Mouse (Mus musculus) WW6 (cell line): Measurements from ENCODE around the gene Arid1b.

Source experiments
- DNase-seq: peaks from one replicate; pipeline ENCODE4 v3.0.0-alpha.2; 2013; ENCODE audit warnings: low read depth, low spot score

Arid1b gene

DNA sequence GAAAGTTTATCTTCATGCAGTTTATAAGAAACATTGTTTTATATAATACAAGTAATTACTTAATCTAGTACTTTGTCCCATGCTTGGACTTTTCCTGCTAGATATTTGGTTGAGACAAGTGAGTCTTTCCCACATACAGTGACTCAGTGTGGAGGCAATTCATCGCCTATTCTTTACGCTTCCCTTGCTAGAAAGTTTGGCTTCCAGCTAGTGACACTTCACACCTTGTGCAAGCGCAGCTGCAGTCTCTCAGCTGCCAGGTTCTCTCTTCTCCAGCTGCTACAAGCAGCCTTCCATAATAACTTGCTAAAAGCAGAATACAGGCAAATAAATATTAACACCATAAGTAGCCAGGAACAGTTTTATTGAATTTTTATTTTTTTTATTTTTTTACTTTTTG is 279.6 kb downstream of the Arid1b start:
- no peak for DNase-seq

DNA sequence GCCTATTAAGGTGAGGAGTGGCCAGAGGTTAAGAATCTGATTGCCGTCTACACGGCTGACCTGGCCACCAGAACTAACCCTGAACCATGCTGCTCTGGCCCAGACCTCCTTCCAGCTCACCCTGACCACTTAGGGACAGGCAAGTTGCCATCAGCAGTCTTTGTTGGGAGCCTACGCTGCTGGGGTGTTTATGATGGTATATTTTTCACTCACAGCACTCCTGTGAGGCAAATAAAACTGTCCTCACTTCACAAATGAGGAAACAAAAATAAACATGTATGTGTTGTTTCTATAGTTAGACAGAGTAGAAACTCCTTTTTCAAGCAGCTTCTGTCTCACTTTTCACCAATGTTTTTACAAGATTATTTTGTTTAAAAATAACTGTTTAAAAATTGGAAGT is 280.3 kb downstream of the Arid1b start:
- no peak for DNase-seq

DNA sequence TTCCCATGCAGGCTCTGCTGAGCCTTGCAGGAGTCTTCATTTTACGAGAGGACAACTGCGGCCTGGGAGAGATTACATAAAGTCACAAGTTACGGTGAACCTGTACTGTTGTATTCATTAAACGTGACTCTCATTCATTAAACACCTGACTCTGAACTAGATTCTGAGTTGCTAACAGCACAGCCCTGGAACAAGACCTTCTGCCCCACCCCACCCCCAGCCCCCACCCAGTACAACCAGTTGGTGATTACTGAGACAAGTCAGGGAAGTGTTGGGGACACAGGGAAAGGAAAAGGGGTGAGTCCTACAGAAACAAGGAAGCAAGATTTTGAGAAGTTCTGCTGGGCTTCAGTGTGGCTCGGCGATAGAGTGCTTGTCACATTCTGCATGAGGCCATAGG is 281.6 kb downstream of the Arid1b start:
- DNase-seq = no peak

DNA sequence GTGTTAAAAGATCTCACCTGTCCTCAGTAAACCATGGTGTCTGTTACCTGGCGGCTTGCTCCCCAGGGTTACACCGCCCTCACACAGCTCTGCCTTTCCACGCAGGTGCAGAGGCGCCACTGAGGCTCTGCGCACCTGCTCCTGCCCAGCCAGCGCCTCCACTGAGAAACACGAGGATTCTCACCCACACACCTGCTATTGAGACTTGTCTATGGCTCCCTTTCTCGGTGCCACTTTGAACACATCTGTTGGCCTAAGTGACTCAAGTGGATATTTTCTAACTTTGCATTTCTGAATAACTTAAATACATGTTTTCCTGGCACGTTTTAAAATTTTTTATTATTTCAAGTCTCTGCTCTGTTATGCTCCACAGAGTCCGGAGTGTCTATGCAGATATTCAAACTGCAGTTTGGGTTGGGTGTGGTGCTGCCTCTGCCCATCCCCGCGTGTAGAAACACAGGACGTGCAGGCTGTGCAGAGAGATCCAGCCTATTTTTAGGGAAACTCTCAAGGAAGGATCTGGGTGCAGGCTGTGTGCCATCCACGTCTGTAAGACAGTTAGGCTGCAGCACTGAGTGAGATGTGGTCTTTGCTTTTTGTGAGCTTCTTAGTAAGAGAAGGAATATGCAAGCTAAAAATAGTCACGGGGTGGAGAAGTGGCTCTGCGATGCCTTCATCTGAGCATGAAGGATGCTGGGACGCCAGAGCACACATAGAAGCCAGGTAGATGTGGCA is 283.2 kb downstream of the Arid1b start:
- no peak for DNase-seq

DNA sequence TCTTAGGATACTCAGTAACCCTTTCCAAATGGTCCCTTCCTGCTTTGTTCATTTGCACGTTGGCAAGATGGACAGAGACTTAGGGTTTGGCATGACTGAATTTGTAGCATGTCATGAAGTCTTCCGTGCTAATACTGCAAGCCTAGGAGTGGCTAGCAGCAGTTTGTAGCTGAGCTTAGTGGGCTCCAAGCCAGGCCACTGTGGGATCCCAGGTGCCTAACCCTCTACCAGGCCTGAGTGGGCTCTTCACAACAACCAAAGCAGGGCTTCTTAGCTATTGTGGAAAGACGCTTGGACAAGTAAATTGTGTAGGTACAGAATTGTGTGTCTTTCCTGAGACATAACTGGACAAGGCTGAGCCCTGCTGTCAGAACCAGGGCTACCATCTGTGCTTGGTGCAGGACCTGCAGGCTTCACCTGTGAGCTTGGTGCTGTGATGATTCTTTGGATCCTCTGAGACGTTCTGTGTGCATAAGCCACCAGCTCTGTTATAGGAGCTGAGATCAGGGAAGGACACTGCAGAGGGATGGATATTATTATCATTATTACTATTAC is 286.4 kb downstream of the Arid1b start:
- DNase-seq = no peak

DNA sequence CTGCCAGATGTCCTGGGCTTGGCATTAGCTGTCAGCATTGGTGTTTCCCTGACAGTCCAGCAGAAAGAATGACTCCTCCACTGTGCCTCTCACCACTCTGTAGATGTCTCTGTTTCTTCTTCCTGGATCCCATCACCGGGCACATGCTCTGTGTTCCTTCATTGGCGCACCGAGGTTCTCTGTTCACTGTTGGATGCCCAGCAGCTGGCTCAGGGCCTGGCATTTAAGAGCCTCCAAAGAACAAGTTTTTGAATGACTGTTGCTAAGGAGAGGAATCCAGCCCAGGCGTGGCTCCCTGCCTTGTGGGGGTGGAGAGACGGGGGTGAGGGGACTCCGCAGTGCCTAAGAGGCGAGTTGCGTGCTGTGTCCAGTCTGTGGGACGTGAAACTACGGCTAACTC is 290.7 kb downstream of the Arid1b start:
- DNase-seq = no peak

DNA sequence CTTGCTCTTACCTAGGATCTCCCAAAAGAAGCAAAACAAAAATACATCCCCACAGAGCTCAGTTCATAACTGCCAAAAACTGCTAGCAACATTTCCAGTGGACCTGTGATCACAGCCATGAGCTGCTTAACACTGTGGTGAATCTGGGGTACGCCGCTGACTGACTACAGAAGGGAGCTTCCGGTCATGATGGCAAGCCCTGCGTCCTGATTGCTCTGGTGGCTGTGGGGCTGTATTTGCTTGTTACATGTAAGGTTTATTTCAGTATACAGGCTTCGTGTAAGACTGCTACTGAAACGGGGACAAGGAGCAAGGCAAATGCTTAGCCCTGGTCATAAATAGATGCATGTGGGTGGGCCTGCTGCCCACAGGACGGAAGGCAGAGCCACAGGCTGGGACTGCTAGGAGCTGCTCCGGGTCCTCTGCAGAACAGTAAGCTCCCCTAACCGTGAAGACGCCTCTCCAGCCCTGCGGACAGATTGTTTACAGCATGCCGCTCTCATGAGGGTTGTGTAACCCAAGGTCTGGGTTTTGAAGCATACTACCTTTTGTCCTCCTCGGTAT is 291.8 kb downstream of the Arid1b start:
- DNase-seq = no peak

DNA sequence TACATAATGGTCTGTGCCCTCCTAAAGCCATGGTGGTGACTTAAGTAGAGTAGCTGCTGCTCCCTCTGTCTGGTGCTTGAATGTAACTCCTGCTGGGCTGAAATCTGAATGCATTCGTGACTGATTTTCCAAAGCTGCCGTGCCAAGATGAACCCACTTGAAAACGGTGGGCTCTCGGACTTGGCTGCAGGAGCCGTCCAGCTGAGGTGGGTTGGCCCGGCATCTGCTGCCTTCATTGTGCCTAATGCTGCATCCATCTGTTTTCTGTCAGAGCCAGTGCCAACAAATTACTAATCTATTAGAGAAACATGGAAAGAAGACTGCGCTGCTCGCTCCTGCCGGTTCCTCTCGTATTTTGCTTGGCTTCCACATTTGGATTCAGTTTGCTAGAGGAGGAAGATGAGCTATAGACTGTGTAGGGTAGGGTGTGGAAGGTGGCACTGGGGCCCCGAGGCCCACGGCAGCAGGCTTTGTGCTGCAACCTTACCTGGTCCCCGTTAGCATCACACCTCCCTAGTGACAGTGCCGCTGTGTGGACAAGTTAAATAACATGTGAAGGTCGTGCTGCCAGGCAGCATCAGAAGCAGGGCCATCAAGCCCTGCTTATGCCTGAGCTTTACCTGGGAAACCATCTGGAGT is 292.6 kb downstream of the Arid1b start:
- no peak for DNase-seq

DNA sequence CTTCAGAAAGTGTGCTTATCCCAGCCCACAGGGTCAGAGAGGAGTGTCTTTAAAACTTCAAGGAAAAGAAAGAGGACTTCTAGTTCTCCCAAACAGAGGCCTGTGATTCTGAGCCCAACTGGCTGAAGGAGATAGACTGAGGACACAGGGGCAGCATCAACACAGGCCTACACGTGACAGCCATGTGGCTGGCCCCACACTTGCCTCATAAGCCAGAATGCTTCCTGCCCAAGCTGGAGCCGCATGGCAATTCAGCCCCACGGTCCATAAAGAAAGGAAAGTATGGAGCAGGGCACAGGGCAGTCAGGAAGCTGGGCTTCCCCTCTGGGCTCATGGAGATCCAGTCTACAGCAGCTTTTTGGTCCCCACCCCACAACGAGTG is 293.1 kb downstream of the Arid1b start:
- DNase-seq = no peak

DNA sequence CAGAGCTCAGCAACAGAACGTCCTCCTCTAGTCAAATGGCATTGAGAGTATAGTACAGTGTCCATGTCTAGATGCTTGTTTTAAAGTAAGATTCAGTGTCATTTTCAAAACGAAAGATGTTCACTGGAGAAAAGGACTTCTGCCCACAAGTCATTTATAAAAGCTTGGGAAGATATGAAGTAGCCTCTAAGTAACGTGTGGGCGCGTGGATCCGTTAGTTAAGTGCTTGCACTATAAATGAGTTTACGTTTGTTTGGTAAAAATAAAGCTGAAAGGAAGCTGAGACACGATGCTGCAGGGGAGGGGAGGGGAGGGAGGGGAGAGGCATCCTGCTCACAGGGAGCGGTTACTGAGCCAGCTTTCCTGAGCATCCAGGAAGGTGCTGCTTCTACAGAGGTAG is 293.5 kb downstream of the Arid1b start:
- no peak for DNase-seq

DNA sequence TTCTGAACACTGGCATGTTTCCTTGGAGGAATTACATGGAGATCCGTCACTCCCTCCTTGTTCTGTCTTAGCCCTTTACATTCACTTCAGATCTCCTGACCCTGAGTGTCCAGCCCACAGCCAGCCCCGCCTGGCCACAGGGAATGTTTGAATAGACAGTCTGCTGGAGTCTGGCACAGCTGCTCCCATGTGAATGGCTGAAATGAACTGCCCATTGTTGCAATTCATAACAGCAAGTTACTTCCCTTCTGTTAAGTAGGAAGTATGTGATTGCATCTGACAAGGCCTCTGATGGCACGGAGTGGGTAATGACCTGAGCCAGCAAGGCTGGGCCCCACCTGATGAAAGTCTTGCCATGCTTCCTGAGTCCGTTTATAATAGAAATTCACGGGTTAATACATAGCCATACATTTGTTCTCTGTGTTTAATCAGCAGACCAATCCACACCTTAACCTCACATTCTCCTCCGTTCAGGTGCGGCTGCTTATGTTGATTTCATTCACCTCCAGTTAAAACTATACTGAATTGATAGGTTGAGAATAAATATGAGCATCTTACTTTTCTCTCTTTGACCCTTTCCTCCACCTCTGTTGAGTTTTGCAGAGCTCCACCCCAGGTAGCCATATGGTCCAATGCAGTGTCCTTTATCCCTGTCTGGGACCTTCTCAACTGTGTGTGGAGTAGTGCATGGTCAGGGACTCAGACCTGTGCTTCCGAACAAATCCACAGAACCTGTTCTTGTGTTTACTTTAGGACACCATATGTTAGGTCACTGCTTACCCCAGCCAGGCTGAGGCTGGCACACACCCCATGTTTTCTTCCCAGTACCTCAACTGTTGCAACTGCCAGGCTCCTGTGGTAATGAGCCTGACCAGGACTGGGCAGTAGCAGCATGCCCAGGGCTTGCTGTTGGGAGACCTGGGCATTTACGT is 299.8 kb downstream of the Arid1b start:
- no peak for DNase-seq

DNA sequence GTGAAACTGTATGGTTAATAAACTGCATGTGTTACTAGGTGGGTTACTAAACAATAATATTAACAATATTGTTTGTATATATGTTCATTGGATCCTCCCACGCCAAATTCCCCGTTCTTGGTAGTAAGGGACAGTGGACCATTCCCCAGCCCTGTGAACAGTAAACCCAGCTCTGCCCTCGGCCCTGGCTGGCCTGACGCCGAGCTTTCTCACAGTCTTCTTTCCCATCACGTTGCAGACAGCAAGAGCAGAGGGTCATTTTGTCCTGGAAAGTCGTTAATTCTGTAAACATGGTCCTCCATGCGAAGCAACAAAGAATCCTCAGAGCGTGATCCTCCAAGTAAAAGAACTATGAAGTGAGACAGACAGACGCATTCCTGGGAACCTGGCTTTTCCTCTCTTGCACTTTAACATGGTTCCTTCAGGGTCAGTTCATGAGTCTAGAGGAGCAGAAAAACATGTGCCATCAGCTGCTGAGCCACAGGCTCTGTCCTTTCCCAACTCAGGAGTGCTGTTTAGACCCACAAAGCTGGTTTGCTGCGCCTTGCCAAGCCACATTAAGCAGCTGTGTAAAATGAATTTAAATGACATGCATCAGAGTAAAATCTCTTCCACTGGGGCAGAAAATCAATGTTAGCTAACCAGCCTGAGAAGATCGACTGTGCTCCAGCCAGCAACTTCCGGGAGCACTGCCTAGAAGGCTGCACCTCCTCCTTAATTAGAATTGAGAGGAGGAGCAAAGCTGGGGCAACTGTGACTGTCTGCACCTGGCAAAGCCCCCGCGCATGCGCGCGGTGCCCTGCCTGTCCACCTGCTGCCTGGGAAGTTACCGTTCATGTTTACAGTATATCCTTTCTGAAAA is 301.2 kb downstream of the Arid1b start:
- peak; percentile 22 for DNase-seq

DNA sequence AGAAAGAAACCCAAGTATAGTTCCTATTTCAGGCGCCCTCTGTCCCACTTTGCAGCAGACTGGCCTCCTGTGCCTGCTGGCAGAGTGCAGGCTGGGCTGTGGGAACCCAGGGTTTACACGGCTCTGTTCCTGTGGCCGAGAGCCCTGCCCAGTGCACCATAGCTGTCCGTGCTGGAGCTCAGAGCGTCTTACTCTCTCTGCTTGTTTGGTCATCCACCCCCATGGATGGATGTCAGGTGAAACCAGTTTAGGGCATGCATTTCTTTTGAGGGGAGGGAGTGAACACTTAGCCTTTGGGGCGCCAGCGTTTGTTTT is 301.8 kb downstream of the Arid1b start:
- DNase-seq = no peak

DNA sequence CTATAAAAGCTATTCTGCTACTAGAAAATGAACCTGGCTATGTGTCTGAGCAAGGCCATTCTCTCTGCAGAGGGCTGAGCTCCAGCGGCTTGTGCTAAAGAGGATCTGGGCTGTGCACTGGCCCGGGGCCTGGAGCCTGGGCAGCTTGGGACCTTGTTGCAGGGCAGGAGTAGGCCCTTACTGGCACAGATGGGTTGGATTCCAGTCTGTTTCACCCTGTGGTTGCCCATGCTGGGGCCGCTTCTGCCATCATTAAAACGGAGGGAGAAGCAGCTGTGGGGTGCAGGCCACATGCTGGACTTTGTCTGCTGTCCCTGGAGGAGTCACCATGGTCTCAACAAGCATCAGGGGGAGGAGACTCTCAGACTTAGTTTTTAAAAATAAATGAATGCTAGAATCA is 303.4 kb downstream of the Arid1b start:
- no peak for DNase-seq

DNA sequence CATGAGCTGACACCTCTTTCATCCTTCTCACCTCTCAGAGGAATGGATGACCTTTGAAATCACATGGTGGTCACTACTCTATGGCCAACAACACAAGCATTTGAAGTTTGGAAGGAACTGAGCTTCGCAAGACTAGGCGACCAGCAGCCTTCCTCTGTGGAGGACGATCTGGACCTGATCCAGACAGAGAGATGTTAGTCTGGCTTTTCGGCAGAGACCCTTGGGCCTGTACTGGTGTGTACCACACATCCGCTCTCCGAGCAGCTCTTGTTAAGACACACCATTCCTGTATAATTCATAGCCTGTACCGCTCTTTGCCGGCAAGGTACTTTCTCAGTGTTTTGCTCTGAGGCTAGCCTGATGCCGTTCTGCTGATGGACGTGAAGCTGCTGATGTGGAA is 303.9 kb downstream of the Arid1b start:
- DNase-seq = no peak

DNA sequence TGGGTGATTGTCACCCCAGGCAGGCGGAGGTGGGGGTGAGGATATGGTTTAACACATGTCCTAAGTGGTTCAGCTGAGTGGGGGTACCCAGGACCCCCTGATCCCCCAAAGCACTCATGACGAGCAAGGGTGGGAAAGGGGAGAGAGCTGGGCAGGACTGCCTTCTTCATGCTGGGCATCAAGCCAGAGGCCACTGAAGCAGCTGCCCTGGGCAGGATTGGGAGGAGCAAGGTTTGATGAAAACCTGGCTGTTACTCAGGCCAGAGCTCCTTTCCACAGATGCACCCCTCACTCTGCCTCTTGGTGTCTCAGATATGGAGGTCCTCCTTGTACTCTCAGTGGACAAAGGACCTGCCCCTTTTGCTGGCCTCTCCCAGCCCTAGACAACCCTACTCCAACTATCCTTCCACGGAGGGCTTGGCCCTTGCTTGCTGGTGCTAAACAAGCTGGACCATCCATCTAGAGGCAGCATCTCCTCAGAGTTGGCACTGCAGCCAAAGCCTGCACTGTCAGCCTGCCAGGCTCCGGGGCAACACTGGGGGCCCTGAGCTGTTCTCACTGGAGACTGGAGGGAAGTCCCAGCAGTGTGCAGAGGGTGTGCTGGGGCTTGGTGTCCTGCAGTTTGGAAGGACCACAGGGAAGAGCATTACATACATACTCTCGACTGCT is 304.9 kb downstream of the Arid1b start:
- no peak for DNase-seq

DNA sequence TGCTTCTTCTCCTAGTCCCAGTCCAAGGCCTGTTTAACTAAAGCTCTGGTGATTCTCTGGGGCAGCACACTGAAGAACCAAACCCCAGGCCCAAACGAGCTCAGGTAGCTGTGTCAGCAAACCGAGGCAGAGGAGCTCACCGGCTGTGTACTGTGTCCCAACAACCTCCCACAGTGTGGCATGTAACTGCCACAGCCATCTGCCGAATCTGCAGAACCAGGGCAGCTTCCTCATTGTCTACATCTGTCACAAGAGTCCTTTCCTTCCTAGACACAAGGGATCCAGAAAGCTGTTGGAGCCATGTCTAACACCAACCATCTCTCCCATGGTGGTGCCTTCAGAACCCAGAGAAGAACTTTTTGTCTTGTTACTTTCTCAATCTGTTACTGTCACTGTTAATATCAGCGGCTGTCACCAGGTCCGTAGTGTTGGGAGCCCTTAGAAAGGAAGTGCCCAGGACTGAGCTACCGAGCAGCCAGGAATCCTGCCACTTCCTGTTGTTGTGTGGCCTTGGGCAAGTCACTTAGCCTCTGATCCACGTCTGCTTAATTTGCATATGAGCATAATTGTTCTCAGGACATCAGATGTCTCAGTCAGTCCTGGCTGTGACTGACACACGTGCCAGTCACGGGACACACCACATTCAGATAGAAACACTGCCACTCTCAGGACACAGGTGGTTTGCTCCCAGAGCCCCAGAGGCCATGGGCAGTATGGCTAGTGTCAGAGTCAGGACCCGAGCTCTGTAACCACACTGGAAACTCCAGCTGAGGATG is 309.0 kb downstream of the Arid1b start:
- DNase-seq = no peak

DNA sequence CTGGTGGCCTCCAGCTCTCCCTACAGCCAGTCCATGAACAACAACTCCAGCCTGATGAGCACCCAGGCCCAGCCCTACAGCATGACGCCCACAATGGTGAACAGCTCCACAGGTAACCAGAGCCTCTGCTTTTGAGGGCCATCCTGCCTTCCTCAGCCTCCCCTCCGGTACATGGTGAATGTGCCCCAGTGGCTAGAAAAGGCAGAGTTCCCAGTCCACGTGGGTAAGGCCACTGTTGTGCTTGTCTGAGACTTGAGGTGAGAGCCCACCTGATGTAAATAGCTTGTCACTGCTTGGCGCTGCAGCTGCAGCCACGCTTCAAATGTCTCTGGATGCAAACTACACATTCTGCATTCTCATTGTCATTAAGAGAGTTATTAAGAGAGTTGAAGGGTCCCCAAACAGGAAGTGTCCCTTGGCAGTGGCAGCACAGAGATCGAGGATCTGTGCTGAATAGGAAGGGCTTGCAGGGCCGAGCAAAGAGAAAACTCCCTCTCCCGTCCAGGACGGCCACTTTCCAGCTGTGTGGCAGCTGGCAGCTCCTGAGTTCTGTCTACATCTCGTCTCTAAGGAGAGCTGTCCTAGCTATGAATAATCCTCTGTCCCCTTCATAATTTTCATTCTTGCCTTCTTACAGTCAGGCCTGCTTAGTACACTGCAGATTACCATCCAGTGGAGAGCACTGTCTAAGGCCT is 311.8 kb downstream of the Arid1b start:
- DNase-seq = no peak

DNA sequence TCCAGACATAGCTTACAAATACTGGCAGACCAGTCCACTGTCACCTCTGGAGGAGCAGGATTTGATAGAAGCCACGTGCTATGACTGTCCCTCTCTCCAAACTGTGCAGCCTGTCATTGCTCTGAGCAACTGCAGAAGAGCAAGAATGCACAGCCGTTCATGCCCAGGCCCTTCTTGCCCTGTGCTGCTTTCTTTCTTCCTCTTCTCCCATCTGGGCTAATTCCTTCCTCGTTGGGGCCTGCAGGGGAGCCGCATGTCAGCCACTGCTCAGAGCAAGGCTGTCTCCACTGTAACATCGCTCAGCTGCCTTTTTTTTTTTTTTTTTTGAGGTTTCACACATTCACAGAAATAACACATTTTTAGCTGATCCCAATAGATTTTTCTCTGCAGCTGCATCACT is 315.8 kb downstream of the Arid1b start:
- no peak for DNase-seq
